Mouse (Mus musculus) G1E (cell line): ENCODE measurements around the gene Btla.

Source experiments
- CTCF ChIP-seq: IDR thresholded peaks from 2 replicates; pipeline ENCODE4 v1.5.1; 2012; ENCODE audit warnings: low read depth, low read length, inconsistent platforms, mixed read lengths
- GATA1 ChIP-seq: IDR thresholded peaks from 2 replicates; pipeline ENCODE4 v1.6.1; 2012; ENCODE audit warnings: borderline replicate concordance, low read length, inconsistent platforms, mixed read lengths

DNA sequence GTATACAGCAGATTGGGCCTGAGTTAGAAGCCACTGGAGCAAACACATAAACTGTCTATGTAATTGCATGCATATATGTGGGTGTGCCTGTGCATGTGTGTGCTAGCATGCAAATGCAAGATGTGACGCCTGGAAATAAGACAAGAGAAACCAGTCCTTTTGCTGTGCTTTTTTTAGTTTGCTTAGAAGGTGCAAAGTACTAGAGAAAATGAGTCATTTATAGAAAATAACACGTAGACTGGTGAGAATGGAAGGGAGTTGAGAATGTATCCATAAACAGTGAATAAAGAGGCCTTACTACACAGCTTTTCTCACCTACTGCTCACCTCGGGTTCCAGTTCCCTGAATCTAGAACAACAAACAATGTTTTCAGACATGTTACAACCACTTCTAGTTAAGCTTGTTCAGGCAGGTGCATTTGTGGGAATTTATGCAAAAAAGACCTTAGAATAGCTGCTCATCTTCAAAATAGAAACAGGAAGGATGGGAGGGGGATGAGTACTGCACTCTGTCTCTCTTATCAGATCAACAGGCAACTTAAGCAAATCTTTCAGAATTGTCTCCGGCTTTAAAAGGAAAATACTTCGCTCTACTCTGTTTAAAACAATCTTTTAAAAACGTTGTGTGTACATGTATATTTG is 27.8 kb downstream of the Btla start:
- no peak for TF ChIP-seq CTCF
- no peak for TF ChIP-seq GATA1
